Mouse (Mus musculus) left cerebral cortex, adult 11 months (tissue): ENCODE measurements around the gene Ywhaq.
A peak's percentile ranks its signal among the peaks of the same experiment; 100 is the strongest.
"Not testable (repeated sequence)": the region's sequence is repeated elsewhere in the genome, so short reads cannot be mapped to it uniquely, and the experiment has no call there.

Experiments used
- DNase-seq: peaks from one replicate; pipeline ENCODE4 v3.0.0; 2022; ENCODE audit warnings: low spot score

Ywhaq gene

DNA sequence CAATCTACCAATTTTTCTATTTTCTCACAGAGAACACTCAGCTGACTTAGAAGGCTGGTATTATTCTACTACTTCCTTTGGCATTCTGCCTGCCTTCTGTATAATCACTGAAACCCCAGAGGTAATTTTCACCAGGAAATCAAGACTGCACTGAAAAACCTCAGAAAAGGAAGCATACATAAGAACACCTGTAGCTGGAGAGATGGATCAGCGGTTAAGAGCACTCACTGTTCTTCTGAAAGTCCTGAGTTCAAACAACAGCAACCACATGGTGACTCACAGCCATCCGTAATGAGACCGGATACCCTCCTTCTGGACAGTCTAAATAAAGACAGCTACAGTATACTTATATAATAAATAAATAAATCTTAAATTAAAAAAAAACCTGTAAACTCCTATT lies 7.8 kb downstream of the Ywhaq start:
- DNase-seq: no peak

DNA sequence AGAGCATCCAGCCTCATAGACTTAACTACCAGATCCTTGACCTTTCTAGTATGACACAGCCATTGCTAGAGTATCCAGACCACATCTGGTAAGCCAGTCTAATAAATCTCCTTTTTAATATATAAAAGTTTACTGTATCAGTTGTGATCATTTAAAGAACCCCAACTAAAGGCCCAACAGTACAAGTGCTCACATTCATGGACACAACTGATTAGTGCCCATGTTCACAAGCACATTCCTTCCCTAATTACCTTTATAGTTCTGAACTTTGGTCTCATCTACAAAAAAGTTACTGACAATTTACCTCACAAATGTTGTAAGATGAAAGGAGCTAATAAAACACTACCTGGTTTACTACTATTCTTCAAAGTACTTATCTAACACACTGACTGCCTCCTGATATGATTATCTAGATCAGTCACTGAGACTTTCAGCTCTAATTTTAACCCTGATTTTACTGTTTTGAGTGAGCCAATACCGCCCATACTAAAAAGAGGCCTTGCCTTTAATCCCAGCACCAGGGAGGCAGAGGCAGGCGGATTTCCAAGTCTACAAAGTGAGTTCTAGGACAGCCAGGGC lies 8.6 kb downstream of the Ywhaq start:
- DNase-seq: no peak

DNA sequence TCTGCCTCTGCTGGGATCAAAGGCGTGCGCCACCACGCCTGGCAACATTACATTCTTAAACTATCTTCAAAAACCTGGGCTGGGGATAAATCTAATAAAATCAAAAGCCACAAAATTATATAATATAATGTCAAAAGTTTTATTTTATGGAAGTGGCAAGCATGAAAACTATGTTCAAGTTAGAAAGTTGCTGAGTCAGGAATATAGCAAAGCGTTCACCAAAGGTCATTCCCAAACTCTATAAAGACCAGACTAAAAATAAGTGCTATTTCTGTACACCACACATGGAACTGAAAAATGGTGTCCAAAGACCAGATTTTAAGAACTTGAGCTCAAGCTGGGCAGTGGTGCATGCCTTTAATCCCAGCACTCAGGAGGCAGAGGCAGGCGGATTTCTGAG lies 14.7 kb downstream of the Ywhaq start:
- no peak for DNase-seq

GRCm38 (mm10) chr12:21386201-21386600 lies 31.2 kb downstream of the Ywhaq start:
- no peak for DNase-seq

DNA sequence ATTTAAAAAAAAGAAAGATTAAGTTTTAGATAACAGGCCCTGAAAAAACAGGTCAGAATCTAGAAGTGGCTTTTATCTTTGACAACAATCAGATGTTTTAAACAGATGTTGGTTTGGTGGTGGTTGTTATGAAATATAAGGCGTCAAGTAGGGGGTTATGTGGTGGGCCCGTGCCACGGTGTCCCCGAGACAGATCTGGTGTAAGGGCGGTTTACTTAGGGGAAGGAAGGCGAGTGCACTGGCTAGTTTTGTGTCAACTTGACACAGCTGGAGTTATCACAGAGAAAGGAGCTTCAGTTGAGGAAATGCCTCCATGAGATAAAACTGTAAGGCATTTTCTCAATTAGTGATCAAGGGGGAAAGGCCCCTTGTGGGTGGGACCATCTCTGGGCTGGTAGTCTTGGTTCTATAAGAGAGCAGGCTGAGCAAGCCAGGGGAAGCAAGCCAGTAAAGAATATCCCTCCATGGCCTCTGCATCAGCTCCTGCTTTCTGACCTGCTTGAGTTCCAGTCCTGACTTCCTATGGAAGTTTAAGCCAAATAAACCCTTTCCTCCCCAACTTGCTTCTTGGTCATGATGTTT lies 38.6 kb downstream of the Ywhaq start:
- not testable (repeated sequence) for DNase-seq

- no peak for DNase-seq
Observed at GRCm38 (mm10) chr12:21375376-21376157, 41.9 kb downstream of the Ywhaq start.

- DNase-seq: no peak
Observed at GRCm38 (mm10) chr12:21373820-21374475, 43.5 kb downstream of the Ywhaq start.

DNA sequence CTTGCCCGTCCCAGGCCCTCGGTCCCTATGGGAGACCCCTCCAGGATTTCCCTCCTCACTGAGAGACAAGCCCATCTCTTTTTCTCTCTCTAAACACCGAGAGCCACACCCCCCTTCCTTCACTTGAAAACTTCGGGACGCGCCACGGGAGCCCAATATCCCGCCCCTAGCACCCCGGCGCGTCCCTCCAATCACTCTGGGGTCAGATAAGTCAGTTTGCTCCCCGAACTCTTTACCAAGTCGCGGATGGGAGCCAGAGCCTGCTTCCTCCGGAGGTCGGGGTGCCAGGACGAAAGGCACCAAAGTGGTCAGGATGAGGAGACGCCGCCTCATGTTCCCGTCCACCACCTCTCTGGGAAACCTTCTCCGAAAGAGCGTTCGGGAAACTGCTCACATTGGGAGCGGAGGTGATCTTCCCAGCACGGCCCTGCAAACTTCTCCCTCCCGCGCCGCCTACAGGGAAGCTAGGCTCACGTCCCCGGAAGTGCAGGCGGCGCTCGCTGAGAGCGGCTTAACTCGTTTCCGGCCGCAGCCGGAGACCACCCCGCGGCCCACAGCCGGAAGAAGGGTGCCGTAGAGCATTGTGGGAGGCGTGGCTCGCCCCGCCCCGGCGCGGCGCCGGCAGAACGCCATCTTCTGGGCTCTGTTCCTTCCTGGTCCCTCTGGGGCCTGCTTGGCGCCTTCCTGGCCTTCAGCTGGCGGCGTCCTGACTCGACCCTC lies 44.2 kb downstream of the Ywhaq start, which contains the start of gene Adam17:
TSS of gene Adam17 (minus strand) at position 533 of the 720 bp plus-strand sequence.
- peak; percentile 94 for DNase-seq

DNA sequence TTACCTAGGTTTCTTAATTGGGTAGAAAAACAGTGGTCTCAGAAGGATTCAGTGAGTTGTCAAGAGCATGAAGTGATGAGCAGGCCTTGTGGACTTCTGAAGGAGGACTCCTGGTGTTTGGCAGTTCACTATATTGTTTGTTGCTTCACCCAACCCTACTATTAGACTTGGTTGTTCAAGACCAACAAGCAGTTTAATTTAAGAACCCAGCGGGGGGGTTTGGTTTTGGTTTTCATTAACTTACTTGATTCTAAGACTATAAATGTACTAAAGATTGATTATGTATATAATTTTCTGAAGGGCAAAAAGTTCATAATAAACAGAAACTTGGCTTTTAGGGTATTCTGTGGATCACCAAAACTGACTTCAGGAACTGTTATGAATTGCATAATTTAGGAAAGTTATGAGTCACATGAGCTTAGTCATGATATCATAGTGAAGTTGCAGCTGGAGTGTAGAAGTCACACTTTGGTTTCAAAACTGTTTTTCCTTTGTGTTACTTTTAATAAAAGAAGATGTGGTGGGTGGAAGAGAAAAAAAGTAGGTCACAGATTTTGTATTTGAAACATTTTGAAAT lies 47.3 kb downstream of the Ywhaq start:
- DNase-seq: no peak

DNA sequence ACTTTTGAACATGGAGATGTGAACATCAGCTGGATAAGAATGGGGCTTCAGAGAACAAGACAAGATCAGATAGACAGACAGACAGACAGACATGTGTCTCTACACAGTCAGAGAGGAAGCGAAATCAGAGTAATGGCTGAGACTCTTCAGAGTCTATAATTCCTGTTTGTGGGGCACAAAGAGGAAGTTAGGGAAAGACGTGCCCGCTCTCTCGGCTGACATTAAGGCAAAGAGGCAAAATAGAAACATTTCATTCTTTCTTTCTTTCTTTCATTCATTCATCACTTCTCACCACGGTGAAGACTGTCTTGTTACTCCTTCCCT lies 48.4 kb downstream of the Ywhaq start:
- no peak for DNase-seq

DNA sequence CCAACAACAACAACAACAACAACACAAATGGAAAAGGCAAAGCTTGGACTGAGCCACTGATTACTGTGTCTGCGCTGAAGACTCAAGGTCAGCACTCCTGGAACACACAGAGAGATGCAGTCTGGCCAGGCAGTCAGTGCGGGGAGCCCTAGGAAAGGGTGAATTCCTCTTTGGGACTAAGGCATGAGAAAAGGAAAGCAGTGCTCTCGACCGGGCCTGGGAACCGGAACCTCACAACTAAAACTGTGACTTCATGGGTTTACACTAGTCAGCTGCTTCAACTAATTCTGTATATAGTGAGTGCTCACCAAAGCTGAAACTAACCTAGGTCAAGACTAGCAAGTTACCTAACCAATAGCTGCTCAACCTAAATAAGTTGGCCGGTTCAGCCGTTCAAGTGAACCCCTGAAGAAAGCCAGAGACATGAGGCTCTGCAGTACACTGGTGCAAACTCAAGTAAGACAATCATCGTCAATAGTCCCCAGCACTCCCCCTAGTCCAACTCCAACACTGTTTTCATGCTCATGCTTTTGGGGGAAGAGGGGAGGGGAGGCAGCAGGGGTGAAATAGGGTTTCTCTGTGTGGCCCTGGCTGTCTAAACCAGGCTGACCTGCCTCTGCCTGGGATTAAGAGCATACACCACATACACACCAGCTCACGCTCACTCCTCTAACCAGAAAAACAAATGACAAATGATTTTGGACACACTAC lies 48.9 kb downstream of the Ywhaq start:
- no peak for DNase-seq

GRCm38 (mm10) chr12:21364624-21365435 lies 52.6 kb downstream of the Ywhaq start:
- no peak for DNase-seq

- no peak for DNase-seq
Observed at GRCm38 (mm10) chr12:21363195-21363594, 54.2 kb downstream of the Ywhaq start.

- no peak for DNase-seq
Observed at GRCm38 (mm10) chr12:21362686-21363085, 54.8 kb downstream of the Ywhaq start.

- DNase-seq: no peak
Observed at GRCm38 (mm10) chr12:21353681-21354080, 63.8 kb downstream of the Ywhaq start.

DNA sequence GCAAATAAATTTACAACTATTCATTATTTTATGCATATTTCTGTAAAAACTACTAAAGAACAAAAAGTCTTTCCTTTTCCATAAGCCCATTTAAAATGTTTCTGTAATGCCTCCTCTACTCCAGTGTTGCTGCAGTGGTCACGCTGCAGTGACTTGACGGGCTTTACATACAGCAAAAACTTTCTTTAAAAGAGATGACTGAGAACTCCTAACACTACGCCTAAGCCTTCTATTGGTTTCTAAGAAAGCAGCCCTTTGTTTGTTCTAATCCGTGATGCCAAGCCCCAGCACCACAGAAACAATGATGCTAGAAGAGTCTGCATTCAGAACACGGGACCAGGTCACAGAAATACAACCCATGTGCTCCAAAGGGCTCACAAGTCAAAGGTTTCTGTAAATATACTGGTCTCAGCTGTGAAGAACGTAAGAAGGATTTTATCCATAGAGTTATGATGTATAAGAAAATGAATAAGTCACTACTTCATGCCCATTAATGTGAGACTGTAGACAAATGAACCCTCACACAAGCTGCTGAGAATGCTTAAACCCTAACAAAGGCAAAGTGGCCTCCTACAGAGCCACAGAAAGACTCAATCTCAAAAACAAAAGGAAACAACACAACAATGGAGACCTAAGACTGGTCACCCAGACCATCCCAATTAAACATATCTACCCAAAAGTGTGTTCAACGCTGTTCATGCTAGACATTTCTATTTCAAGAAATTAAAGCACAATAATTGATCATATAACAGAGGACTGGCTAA lies 67.1 kb downstream of the Ywhaq start:
- DNase-seq: no peak

DNA sequence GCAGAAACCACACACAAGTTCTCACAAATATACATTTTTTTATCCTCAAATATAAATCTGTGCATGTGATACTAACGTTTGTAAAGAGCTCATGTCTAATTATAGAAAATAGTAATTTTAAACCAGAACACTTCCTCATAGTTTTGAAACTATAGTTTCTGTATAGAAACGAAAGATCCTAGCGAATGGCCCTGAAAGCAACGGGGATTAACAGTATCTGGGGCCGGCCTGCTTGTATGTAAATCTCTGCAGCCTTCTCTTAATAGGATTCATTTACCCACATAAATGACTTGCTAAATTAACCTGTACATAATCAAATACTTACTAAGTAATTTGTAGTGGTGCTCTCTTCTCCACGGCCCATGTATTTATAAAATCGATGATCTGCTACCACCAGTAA lies 70.5 kb downstream of the Ywhaq start:
- no peak for DNase-seq

- no peak for DNase-seq
Observed at GRCm38 (mm10) chr12:21340674-21341073, 76.8 kb downstream of the Ywhaq start.
